Mouse (Mus musculus) erythroblast, embryonic 14.5 days (primary cell): ENCODE measurements around the gene Ythdf1. TPM values are rescaled to one million over a fixed set of nuclear protein-coding genes. Genes with fewer than 3 reads are reported as not detected.

Experiments
- H3K27me3 ChIP-seq: 2 replicates; pipeline ENCODE4 v1.6.1; 2012; ENCODE audit warnings: inconsistent platforms; ENCODE audit not compliant: control insufficient read depth
- H3K36me3 ChIP-seq: 2 replicates; pipeline ENCODE4 v1.6.1; 2012; ENCODE audit warnings: mild to moderate bottlenecking, inconsistent platforms; ENCODE audit not compliant: control insufficient read depth
- H3K4me1 ChIP-seq: 2 replicates; pipeline ENCODE4 v1.6.1; 2012; ENCODE audit warnings: inconsistent platforms; ENCODE audit not compliant: control insufficient read depth
- H3K4me3 ChIP-seq: replicated peaks from 2 replicates; pipeline ENCODE3; 2012; ENCODE audit warnings: moderate library complexity, mild to moderate bottlenecking, inconsistent platforms
- H3K9me3 ChIP-seq: 2 replicates; pipeline ENCODE4 v1.6.1; 2012; ENCODE audit warnings: low read length, inconsistent platforms, mixed read lengths; ENCODE audit not compliant: control insufficient read depth
- GATA1 ChIP-seq: IDR thresholded peaks from 2 replicates; pipeline ENCODE4 v1.6.1; 2012; ENCODE audit warnings: low read length, inconsistent platforms, mixed read lengths
- TAL1 ChIP-seq: IDR thresholded peaks from 3 replicates; pipeline ENCODE4 v1.6.1; 2012; ENCODE audit warnings: low read length, inconsistent platforms, mixed read lengths
- polyA plus RNA-seq: library from polyadenylated mRNA; stranded (reverse); fragments of >175 nt; gene quantifications from 2 replicates; pipeline ENCODE4 v1.2.3, GENCODE M21; 2012

The Ythdf1 gene
- polyA plus RNA-seq, 1 experiment: 2.0 TPM

GRCm38 (mm10) chr2:180861561-180861960 is 59.2 kb downstream of the Ythdf1 start:
- Histone ChIP-seq H3K27me3 (peaks cover 3% of the 10 kb centered on the region; the same call in 1 of the 2 replicates), H3K4me3 (no peak overlapping the region), H3K4me1 (no peaks in the 10 kb centered on the region), H3K9me3 (no peaks in the 10 kb centered on the region), H3K36me3 (no peaks in the 10 kb centered on the region)
- no peak for TF ChIP-seq GATA1
- no peak for TF ChIP-seq TAL1

DNA sequence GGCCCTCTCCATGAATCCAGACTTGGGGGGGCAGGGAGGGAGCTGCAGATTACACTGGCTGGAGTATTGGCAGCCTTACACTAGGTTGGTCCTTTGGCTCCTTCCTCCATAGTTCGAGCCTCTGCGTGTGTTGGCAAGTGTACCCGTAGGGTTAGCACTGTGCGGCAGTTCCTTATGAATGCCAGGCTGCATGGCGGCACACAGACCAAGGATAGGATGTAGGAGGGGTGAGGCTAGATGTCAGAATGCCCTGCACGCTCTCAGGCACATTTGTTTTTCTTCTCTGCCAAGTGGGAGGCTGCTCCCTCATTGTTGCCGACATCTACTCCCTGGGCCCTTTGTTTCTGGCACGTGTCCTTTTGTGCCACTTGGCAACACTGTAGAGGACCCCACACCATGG is 63.6 kb downstream of the Ythdf1 start:
- no peaks in the 10 kb centered on the region for H3K4me1 ChIP-seq
- H3K36me3 ChIP-seq: no peaks in the 10 kb centered on the region
- H3K4me3 ChIP-seq: no peak overlapping the region
- H3K9me3 ChIP-seq: no peaks in the 10 kb centered on the region
- peaks cover 10% of the 10 kb centered on the region for H3K27me3 ChIP-seq
- TF ChIP-seq TAL1 (no peak), GATA1 (no peak)

DNA sequence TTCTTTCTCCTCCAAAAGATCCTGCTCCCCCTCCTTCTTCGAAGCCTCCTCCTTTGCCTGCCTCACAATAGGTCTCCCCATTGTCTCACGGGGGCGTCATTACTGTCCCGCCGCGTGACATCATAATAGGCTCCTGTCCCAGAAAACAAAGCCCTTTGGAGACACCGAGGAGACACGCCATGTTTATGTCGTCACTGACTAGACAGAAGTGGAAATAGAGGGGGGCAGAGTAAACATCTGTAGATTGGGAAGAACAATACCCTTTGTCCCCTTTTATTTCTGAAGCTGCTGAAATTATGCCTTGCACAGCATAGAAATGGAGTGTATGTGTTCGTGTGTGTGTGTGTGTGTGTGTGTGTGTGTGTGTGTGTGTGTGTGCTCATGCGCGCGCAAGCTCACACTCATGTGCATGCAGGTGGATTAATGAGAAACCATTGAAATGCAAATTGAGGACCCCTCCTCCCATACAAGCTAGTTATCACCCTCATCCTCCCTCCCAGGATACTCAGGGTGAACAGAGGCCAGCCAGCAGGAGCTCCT is 65.7 kb downstream of the Ythdf1 start:
- TF ChIP-seq GATA1: no peak
- TF ChIP-seq TAL1: no peak
- Histone ChIP-seq H3K4me3 (no peak overlapping the region), H3K36me3 (no peaks in the 10 kb centered on the region), H3K4me1 (no peaks in the 10 kb centered on the region), H3K9me3 (no peaks in the 10 kb centered on the region), H3K27me3 (peaks cover 10% of the 10 kb centered on the region)

Other genes with a start within 250 kb of the Ythdf1 start
- gene Dido1, start 210.9 kb downstream of the Ythdf1 start, polyA plus RNA-seq: 1.1 and 1.6 TPM in 2 replicates
- gene Gid8, start 210.8 kb downstream of the Ythdf1 start, polyA plus RNA-seq: 4.3 and 5.4 TPM in 2 replicates
- gene Slc17a9, start 195.7 kb downstream of the Ythdf1 start, polyA plus RNA-seq: 0.13 and 0.18 TPM in 2 replicates
- not detected in 2 replicates for gene Bhlhe23, start 144.0 kb downstream of the Ythdf1 start, polyA plus RNA-seq
- gene Birc7, start 8.1 kb upstream of the Ythdf1 start, polyA plus RNA-seq: not detected in 2 replicates
- not detected in 2 replicates for gene Nkain4, start 33.8 kb upstream of the Ythdf1 start, polyA plus RNA-seq
- gene Arfgap1, start 46.3 kb upstream of the Ythdf1 start, polyA plus RNA-seq: 2.5 and 2.9 TPM in 2 replicates
- gene Col20a1, start 65.6 kb upstream of the Ythdf1 start, polyA plus RNA-seq: 0.12 and 0.18 TPM in 2 replicates
- gene Chrna4, start 122.6 kb upstream of the Ythdf1 start, polyA plus RNA-seq: not detected in 2 replicates
- 0.01 and 0.04 TPM in 2 replicates for gene Kcnq2, start 214.4 kb upstream of the Ythdf1 start, polyA plus RNA-seq
- not detected in 2 replicates for gene Eef1a2, start 236.1 kb upstream of the Ythdf1 start, polyA plus RNA-seq